Mouse (Mus musculus): Measurements from ENCODE around the gene Crip2.

Crip2 gene

DNA sequence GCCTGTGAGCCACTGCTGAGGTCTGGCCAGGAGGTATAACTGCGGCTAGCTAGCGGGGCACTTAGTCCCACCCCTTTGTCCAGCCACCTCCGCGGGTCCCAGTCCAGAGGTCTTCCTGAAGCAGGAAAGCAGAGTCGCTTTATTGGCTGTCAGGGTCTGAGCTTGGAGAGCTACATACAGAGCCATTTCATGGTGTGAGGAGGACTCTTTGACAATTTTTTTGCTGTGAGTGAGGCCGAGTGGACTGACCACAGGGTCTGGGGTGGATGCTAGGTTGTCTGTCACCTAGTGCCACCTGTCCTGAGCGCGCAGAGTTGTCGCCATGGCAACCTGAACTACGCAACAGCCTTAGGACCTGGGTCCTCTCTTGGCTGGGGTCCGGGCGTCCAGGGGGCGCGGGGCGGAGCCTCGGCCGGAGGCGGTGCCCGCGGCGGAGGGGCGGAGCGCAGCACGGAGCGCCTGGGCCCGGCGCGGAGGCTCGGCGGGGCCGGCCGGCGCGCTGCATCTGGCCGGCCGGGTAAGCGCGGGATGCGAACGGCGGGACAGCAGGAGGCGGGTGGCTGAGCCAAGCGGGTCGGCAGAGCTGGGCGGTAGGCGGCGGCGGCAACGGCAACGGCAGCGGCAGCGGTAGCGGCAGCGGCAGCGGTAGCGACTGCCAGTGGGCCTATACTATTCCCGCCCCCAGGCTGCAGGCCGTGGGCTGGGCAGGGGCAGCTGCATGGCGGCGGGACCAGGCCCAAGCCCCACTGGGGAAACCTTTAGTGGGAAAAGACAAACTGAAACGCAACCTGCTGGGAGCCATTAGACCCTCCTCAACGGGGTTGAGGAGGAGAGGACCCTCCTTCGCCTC lies 45.6 kb downstream of the Crip2 start, which contains the start of gene Tmem121:
Gene Tmem121, plus strand, starts transcription at position 489 of the 850 bp plus-strand sequence.
- DNase-seq: no peak

DNA sequence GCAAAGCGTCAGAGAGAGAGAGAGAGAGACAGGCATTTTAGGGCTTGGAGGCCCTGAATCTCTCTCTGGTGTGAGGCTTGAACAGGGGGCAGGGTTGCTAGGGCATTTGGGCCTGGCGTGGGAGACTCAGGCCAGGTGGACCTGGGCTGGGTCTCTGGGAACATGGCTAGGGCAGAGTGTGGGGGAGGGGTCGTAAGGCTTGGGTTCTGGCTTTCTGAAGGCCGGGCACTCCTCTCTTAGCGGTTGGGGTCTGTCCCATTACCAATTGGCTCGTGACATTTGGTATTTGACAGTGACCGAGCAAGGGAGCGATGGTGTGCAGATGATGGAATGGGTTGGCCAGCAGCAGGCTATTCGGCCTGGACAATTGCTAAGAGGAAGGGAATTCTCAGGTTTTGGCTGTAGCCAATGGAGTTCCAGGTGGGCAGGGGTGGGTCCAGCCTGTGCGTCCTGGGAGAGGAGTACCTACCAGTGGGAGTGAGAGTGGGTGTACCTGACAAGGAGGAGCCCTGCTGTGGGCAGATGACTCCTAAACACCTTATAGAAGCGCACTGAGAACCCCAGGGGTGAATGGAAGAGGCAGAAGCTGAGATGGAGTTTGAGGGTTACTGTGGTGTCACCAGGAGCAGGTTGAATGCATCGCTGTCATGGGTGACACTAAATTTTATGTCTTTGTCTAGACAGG lies 46.4 kb downstream of the Crip2 start:
- no peak for DNase-seq

DNA sequence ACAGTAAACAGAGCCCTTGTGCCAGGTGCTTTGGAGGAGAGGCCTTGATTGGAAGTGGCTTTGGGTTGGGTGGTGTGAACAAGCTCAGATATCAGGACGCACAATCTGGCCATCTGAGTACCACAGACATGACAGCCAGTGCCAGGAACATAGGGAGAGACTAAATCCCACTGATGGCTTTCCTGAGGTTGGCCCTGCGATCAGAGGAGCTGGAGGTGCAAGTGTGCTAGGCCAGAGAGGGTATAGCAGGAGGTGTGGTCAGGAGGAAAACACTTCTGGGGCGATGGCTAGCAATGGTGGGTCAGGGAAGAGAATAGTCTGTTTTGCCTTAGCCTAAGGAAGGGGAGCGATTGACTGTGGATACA lies 47.0 kb downstream of the Crip2 start:
- no peak for DNase-seq

- DNase-seq: peak; percentile 29 to 49
Measured at GRCm38 (mm10) chr12:113187584-113188295, 47.7 kb downstream of the Crip2 start.

- DNase-seq: no peak
Measured at GRCm38 (mm10) chr12:113188349-113189055, 48.5 kb downstream of the Crip2 start.

DNA sequence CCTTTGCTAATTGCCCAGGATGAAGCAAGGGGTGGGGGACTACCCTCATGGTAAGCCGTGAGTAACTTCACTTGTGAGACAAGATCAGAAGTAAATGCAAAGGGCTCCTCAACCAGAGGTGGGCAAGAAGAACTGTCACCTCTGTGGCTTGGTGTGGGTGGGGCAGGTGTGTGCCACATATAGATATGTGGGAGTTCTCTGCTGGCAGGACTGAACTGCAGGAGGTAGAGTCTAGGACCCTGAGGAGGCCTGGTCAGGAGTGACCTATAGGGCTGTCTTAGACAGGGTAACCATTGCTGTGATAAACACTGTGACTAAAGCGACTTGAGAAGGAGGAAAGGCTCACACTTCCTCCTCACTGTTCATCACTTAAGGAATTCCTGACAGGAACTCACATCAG lies 53.4 kb downstream of the Crip2 start:
- no peak for DNase-seq
